Mouse (Mus musculus) B cell, adult 2 months (primary cell): ENCODE data around the gene Tle2.

Source experiments
- DNase-seq, 2 experiments: peaks; one replicate each; pipeline ENCODE4 v3.0.0; 2022

The Tle2 gene

DNA sequence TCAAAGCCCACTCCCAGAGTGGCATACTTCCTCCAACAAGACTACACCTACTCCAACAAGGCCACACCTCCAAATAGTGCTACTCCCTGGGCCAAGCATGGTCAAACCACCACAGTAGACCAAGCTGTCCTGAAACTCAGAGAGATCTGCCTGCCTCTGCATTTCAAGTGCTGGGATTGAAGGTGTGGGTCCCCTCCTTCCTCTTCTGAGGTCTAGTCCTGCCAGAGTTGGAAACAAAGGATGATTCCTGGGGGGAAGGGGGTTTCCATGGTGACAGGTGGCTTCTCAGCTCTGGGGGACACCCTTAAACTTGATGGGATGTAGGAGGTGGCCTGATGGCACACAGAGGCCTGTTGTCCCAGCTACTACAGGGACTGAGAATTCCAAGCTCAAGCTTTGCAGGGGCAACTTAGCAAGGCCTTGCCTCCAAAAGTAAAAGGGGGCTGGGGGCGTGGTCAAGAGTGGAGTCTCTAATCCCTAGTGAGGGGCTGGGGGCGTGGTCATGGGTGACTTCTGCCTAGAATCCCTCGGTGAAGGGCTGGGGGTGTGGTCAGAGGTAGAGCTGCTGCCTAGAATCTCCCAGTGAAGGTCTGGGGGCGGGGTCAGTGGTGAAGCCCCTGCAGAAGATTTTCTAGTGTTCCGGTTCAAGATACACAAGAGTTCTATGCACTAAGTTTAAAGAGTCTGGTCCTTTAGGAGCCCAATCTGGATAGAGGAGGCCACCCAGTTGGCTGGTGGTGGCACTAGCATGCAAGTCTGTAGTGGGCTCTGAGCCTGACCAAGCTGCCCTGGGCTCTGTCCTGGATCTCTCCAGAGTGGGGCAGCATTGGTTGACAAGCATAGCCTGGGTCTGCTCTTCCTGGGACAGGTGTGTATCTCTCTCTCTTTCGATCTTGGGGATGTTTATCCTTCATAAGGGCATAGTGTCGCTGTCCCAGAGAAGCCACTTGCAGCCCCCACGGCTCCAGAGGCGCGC, at the start of gene Tle2:
Gene Tle2, plus strand, starts transcription at position 481 of the 976 bp plus-strand sequence.
- DNase-seq: no peak

DNA sequence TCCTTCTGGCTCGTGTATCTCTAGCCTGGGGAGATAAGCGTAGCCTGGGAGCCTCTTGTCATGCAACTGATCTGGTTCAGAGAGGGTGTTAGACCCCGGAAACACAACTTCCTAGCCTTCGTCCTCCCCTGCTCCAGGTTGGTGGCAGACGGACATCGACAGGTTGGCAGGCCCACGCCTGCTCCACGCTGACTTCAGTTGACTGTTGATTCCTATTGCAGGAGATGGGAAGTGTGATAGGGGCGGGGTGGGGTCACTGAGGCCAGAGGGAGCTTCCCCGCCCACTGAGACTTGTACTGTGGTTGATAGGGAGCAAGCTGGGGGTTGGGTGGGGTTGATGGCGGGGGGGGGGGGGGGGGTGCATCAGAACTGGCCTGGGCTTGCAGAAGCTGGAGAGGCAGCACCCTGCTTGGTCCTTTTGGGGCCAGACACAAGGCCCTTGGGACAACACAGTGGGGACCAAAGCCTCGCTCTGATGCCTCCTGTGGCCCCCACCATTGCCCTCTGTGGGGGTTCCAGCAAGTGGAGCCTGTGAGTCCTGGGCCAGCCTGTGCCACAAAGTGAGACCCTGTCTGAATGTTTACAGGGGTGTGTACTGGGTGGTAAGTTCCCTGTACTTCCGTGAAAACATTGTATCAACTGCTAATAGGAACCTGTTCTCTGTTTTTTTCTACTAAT, 49.2 kb upstream of the Tle2 start:
- DNase-seq: no peak

DNA sequence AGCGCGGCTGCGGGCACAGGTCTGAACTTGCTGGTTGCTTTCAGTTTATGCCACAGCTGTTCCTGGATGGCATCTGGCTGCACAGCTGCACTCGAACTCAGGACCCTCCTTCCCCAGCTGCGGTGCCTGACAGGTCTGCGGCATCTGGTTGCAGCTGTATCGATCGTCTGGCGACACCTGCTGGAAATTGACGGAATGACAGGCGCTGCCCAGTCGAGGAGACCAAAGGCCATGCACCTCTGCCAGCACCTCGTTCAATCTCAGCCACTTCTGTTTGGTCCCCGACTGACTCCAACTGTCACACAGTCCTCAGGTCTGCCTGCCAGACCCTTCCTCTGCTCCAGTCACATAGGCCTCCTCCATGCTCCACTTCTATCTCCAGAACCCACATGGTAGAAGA, 47.6 kb upstream of the Tle2 start:
- peak; percentile 92 to 93 for DNase-seq

DNA sequence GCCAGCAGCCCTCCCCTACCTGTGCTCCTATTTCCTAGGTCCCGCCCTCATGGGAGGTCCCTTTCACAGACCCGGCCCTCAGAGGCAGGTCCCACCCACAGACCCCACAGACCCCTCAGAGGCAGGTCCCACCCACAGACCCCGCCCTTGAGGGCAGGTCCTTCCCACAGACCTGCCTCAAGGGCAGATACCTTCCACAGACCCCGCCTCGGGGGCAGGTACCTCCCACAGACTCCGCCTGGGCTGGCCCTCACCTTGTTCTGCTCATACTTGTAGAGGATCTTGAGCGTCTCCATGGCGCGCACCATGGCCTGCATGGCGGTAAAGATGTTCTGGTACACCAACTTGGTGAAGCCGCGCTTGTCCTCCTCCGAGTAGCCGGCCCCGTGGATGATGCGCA, 39.5 kb upstream of the Tle2 start:
- no peak for DNase-seq

DNA sequence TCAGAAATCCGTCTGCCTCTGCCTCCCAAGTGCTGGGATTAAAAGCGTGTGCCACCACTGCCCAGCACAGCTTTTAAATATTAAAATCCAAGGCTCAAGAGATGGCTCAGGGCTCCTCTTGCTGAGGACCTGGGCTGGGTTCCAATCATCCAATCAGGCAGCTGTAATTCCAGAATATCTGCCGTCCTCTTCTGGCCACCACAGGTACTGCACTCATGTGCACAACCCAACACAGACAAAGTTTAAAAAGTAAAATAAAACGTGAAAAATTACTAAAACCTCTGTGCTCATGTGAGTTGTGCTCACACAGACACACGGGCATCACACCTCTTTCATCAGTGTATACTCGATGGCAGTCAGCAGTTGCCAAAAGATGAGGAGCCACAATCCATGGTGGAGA, 37.6 kb upstream of the Tle2 start:
- peak; percentile 46 to 48 for DNase-seq

DNA sequence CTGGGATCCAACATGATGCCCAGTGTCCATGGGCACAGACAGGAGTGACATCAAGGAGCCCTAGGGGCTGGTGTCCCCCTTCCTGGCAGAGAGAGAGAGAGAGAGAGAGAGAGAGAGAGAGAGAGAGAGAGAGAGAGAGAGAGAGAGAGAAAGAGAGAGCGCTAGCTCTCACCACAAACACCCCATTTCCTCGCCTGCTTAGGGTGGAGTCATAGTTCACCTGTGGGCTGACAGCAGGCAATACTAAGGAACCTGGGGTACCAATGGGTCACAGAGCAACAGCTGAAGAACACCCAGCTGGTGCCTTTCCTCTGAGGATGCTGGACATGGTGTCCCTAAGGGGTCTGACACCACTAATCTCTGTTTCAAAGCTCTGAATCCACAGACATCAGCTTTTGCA, 36.9 kb upstream of the Tle2 start:
- DNase-seq: no peak

DNA sequence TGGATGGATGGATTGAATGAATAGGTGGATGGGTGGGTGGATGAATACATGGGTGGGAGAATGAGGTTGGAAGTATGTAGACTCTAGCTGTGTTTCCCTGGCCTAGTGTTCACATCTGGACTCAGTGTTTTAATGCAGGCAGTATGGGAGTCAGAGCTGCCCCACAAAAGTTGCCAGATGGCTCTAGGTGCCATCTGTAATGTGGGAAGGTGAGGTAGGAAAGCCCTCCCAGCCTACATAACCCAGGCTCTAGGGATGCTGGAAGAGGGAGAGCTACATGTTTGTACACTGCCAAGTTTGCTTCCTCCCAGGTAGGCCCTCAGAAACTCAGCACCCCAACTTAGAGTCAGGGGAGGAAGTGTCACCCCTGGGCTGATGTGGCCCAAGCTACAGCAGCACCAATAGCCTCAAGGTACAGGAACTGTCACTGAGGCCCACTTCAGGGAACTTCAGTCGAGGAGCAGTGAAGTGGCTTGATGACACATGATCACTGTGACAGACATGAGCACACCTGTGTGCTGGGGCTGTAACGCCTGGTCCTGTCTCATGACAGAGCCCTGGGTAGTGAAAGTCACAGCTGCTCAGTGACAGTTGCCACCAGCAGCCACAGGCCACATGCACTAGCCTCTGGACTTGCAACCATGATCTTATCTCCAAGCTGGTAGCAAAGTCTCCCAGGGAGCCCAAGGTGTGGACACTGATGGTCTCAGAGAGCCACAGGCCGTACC, 35.9 kb upstream of the Tle2 start:
- DNase-seq: no peak

DNA sequence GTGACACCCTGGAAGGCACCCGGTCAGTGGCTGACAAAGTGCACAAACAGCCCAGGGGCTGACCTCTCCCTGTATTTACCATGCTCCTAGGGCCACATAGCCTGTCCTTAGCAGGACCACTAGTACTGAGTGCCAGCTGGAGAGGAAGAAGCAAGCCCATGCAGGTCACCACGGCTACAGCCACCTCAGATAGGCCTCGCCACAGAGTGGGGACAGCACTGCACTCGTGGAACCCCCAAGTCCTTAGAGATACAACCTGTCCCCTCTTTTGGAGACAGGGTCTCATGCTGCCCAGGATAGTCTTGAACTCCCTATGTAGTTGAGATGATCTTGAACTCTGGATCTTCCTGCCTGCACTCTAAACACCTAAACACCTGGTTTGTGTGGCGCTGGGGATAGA, 33.0 kb upstream of the Tle2 start:
- no peak for DNase-seq

DNA sequence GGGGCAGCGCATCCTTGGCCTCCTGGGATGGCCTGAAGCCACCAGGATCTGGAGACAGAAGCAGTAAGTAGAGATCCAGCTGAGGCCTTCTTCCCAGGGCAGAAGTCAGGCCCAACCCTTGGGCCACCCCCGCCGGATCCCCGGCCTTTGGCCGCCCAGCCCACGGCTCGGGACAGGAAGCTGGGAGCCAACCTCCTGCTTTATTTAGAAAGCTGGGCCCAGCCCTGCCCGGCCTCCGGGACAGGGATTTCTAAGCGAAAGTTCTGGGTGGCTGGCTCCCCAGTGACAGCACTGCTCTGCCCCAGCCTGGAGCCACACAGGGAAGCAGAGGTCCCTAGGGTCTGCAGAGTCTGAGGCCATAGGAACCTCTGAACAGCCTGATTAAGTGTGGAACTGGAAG, 32.6 kb upstream of the Tle2 start:
- DNase-seq: no peak

DNA sequence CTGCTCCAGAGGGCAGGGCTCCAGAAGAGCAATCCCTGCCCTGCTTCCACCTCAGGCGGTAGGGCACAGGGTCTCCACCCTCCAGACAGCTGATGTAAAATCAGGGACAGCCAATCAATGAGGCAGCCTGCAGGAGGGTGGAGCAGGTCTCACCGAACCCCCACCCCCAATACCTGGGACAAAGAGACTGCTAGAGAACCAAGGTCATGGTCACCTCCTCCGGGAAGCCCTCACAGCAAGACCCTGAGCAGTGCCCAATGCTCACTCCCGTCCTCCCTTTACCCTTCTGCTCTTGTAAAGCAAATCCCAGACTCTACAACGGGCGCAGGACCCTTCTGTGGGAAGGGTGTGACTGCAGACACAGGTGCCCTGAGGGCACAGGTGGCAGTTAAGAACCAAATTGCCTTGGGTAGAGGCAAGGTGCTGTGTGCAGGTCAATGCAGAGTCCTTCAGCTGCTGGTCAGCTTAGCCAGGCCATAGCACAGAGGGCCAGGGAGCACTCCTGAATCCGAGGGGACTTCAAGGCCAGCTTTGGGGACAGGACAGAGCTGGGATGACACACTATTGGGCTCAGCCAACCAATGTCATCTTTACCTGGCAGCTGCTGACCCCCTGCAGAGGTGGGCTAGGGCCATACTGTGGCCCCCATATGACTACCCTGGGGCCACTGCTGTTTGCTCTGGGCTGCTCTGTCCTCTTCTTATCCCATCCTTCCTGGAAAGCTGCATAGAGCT, 31.5 kb upstream of the Tle2 start:
- DNase-seq: no peak

DNA sequence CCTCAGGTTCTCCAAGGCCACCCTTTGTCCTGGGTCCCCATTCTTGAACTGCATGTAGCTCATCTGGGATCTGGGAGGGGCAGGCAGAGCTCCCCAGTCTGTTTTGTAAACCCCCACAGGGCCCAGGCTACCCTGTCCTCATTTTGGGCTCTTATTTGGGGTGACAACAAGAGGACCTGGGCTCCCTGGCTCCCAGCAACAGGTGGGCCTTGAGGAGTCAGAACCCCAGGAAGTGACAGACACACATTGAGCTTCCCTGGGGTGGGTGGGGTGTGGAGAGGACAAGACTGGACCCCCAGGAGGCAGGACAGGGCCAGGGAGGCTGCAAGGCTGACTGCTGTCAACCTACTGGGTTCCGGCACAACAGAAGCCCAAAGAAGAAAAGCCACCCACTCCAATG, 30.7 kb upstream of the Tle2 start:
- no peak for DNase-seq

DNA sequence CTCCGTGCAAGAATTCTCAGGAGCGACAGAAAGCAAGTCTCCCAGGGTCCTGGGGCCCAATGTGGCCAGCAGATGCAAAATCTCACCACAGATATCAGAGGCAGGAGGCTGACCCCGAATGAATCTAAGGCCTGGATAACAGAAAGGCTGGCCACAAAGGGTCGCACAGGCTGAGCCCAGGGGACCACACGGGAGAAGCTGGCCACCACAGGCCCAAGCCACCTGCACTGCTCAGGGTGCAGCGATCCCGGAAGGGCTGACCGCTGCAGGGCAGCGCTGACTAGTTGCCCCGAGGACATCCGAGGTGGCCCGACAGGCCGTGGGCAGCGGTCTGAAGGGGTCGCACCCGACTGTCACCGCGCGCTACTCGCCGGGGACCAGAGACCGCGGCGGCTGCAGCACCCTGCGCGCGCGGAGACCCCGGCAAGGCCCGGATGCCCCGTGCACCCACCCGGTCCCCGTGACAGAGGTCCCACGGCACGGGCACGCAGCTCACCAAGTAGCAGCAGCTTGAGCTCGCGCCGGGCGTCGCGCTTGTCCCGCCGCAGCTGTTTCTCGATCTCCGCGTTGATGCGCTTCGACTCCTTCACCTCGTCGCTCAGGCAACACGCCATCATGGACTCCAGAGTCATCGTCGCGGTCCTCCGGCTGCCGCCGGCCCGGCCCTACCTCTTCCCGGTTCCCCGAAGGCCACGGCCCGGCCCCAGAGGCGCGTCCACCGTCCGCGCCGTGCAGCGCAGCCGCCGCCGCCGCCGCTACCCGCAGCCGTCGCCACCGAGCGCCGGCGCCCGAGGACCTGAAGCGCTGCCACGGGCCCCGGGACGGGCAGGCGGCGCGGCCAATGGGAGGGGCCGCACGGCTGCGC, 29.8 kb upstream of the Tle2 start:
- no peak for DNase-seq

DNA sequence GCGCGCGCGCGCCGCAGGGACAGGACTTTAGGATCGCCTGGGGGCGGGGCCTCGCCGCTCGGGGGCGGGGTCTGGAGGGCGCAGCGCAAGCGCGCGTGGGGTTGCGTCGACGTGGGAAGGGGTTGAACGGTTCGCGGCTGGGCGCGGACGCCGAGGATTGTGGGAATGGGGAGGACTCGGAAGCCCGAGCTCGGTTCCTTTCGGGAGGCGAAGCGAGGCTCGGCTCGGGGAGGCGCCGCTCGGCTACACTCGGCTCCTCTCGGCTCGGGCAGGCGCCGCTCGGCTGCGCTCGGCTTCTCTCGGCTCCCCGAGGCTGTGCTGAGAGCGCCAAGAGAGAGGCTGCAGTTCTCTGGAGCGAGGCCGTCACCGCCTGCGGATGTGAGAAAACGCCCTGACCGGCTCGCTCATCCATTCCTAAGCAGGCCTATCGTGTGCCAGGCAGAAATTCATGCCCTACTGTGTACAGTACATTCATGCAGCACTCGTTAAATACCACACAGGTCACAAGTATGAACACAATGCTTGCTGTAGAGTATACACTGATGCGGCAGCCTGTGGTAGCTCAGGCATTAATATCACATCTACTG, 29.1 kb upstream of the Tle2 start, which contains the start of gene Gna11:
Gene Gna11, minus strand, starts transcription at position 30 of the 587 bp plus-strand sequence.
- peak; percentile 99 for DNase-seq

DNA sequence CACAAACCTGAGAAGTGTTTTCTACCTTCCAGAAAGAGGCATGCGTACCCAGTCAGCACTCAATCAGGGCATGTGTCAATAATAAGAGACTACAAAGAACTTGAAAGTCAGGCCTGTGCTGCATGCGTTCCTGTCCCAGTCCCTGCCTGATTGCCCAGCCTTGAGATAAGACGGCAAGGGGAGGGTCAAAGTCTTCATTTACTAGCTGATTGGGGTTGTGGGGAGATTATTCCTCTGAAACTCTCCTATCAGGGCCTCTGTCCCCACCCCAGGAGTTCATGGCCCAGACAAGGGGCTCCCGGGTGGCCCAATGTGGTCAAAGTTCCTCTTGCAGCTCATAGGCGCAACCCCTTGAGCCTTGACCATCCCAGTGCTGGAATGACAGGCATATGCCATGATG, 28.0 kb upstream of the Tle2 start:
- no peak for DNase-seq

DNA sequence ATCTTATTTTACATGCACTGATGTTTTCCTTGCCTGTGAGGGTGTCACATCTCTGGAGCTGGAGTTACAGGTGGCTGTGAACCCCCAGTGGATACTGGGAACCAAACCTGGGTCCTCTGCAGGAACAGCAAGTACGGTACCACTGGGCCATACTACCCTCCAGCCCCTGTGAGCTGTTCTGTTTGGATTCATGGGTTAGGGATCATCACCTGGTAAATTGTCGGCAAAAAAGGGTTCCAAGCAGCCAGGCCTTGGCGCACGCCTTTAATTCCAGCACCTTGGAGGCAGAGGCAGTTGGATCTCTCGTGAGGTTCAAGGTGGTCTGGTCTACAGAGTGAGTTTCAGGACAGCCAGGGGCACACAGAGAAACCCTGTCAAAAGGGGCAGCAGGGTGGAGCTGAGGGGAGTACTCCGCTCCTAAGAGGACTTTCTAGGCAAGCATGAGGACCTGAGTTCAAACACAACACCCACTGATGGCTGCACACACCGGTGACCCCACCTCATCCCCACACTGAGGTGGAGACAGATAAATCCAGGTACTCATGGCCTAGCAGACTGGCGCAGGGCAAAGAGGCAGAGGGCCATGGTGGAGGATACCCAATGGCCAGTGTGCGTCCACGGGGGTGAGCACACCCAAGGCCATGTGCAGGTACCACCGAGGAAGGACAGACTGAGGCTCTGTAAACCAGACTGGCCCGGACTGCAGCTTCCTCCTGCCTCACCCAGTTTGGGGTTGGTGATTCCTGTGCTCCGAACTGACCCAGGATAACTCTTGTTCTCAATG, 27.4 kb upstream of the Tle2 start:
- DNase-seq: no peak

DNA sequence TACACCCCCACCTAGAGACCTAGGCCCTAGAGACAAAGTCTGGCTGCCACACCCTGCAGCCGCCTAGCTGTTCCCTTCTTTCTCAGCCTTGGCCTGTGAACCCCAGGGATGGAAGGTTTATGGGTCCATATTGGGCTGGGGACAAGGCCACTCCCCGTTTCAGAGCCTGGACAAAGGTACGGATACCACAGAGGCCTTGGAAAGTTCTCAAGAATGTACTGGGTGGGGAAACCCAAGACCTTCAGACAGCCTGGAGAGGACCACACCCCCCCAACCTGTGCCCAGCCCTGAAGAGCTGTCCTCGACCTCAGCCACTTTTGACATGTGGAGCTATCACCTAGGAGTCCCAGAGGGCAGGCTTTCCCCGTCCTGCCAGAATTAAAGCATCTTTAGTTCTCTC, 25.4 kb upstream of the Tle2 start:
- no peak for DNase-seq

DNA sequence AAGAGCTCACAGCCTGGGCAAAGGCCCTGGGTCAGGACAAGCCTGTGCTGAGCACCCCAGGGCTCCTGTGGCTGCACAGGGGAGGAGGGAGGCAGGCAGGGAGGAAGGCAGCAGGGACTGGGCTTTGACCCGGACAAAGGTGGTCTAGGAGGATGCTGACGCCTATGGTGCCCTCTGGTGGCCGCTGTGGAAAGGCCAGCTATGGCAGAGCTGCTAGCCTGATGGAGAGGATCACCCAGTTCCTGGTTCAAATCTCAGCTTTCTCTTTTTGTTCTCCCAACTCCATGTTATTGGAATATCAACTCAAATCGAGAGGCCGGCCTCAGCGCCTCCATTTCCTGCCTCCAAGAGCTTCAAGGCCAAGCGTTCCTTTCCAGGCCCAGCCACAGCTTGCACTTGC, 24.1 kb upstream of the Tle2 start:
- DNase-seq: peak; percentile 87

DNA sequence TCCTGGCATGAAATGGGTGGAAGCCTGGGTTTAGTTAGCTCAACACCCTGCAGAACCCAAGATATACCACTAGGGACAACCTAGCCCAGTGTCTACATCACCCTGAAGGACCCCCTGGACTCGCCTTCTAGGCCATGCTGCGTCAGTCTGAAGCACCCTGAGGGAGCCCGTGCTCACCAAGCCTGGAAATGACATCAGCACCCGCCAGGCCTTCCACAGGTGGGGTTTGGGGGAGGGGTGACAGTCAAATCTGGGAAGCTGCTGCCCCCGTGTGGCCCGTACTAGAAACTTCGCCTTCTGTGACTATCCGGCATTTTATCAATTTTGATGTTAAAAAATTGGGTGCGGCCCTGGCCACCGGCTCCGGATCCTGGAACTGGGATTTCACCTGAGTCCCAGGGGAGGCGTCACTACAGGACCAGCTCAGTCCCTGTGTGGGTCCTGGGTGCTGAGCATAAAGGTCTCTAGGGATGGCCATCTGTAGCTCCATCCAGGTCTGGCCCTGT, 22.7 kb upstream of the Tle2 start:
- peak; percentile 92 to 94 for DNase-seq

DNA sequence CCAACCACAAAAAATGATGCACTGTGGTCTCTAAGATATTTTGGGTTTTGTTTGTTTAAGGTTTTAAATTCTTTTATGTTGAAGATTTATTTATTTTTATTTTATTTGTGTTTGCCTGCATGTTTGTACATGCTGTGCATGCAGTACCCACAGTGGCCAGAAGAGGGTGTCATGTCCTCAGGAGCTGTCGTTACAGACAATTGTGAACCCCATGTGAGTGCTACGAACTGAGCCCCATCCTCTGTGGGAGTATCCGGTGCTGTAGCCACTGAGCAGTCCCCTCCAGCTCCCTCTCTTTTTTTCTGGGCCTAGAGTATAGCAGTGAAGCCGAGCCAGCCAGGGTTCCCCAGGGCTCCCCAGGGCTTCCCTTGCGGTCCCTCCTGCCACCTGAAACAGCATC, 21.1 kb upstream of the Tle2 start:
- peak; percentile 81 to 82 for DNase-seq
